Mouse (Mus musculus) layer of hippocampus, postnatal 14 days (tissue): Measurements from ENCODE around the gene Chka. TPM values are rescaled to one million over a fixed set of nuclear protein-coding genes. Genes with fewer than 3 reads are reported as not detected.

Source experiments
- DNase-seq, 2 experiments: peaks; one replicate each; pipeline ENCODE4 v3.0.0; 2021 to 2022; ENCODE audit warnings: low spot score in 2 of 2, mixed read lengths in 1 of 2
- total RNA-seq, 2 experiments: library from RNA; stranded (reverse); gene quantifications; 2 replicates each; pipeline ENCODE4 v1.2.3; 2021

Gene Chka
- total RNA-seq, 2 experiments from 2014 or later: 98.8 to 100 TPM

DNA sequence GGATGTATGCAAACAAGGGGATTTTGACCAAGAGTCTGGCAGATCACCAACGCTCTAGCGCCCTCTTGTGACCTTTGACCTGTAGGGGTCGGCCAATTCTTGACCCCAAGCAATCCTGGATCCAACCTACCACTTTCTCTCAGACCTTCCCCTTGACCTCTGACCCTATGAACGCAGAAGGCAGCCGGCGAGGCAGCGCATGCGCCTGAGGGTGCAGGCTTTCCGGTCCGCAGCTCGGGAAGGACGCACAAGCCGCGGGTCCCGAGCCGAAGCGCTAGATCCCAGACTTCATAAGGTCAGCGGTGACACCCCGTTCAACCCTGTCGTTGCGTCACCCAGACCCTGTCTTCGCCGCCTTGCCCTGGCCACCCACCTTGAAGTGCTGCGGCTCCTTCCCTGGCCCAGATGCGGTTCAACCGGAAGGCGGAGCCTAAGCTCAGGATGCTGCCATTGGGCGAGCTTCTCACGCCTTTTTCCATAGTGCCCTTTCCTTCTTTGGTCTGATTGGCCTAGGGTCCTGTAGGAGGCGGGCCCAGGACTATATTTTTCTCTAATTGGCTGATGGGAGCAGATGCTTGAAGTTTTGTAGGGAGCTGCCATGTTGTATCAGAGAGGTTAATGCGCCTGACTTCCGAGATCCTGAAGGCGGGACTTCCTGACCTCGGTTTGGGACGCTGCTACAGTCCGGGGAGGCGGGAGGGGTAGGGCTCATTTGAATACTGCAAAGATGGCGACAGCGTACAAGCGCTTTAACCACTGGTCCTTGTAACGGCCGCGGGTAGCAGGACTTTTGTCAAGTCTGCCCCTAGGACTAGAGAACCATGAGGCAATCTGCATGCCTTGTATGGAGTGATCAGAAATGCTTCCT lies 61.0 kb downstream of the Chka start, which contains the start of gene Ndufs8:
Ndufs8 (minus strand) TSS at position 438 of the 868 bp plus-strand sequence.
- peak; percentile 92 to 98 for DNase-seq

DNA sequence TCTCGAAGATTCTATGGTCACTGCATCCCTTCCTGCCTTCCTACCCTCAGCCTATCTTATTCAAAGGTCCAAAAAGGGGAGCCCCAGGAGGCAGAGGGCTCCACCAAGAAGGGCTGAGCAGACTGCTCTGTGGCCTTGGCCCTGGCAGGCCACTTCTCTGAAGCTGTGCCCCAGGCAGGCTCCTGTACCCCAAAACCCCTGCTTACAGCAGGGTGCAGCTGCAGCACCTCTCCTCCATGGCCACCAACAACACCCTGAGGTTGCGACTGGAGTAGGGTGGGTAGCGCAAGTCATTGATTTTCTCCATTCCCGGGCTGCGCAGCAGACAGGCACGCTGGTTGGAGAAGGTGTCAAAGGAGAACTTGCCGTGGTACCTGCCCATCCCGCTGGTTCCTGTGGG lies 62.1 kb downstream of the Chka start:
- DNase-seq: no peak

DNA sequence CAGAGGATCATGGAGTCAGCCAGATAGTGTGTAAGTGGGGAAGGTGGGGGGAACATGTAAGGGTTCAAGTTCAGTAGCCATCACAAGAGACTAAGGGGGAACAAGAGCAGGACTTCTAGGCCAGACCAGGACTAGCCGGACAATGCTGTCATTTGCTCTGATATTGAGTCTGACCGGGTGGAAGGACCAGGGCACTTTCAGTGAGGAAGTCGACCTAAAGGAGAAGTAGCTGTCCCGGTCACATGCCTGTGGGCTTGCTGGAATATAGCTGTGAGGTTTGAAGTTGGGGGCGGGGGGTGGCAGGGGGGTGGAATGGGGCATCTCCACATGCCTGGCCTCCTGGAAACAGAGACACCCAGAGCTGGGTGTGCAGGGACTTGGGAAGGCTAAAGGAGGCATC lies 63.0 kb downstream of the Chka start:
- DNase-seq: no peak

- DNase-seq: no peak
Observed at GRCm38 (mm10) chr19:3916727-3917126, 65.2 kb downstream of the Chka start.

GRCm38 (mm10) chr19:3919928-3920327 lies 68.4 kb downstream of the Chka start:
- DNase-seq: no peak

GRCm38 (mm10) chr19:3922661-3923371 lies 71.2 kb downstream of the Chka start:
- no peak for DNase-seq

DNA sequence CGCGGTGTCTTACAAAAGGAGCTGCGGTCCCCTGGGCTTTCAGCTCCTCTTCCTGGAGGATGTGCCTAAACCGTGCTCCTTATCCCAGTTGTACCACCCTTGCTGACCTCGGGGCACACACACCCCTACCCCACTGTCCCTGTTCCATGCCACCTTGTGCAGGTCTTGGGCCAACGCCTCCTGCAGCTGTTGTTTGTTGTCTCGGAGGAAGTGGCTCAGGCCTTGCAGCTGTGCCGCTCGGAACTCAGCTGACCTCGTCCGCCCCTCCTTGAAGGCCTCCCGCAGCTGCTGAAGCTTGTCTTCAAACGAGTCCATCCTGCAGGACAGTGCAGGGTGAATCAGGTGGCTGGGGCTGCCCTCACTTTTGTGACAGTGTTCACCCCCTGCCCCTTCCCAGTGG lies 72.0 kb downstream of the Chka start:
- DNase-seq: no peak

DNA sequence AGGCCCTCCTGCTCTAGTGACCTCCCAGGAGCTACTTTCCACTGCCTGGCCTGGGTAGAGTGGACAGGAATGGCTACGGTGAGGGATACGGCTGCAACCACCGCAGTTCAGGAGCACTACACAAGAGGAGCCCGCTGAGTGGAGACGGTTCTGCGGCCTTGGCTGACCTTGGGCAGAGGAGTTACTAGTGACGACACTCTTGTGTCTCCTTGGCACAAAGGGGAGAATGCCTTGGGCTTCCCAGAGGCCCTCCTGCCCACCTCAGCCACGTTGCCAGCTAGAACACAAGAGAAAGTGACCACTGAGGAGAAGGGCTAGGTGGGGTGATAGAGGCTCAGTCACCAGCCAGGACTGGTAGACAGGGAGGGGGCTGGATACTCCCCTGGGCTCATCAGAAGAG lies 72.6 kb downstream of the Chka start:
- no peak for DNase-seq

- DNase-seq: no peak
Observed at GRCm38 (mm10) chr19:3924868-3925267, 73.3 kb downstream of the Chka start.

GRCm38 (mm10) chr19:3925859-3926258 lies 74.3 kb downstream of the Chka start:
- no peak for DNase-seq

GRCm38 (mm10) chr19:3926279-3926678 lies 74.7 kb downstream of the Chka start:
- DNase-seq: no peak

- DNase-seq: no peak
Observed at GRCm38 (mm10) chr19:3926685-3927084, 75.1 kb downstream of the Chka start.

DNA sequence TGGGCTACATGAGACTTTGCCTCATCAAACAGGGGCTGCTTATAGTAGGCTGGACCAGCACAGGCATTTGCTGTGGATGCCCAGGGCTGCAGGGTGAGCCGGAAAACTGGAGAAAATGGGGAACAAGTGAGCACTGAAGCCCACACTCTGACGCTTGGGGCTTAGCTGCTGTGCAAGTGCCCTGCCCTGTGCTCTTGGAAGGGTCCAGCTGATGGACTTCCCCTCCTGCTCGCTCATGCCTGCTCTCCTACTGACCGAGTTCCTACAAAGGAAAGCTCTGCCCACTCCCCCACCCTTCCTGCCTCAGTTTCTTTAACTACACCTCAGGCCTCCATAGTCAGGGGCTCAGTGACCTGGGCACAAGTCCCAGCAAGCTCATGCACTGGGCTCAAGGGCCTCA lies 76.4 kb downstream of the Chka start:
- no peak for DNase-seq

- no peak for DNase-seq
Observed at GRCm38 (mm10) chr19:3928779-3929178, 77.2 kb downstream of the Chka start.

GRCm38 (mm10) chr19:3929211-3929941 lies 77.8 kb downstream of the Chka start, which contains the start of gene Aldh3b1:
TSS of gene Aldh3b1 (minus strand) at chr19:3929808.
- DNase-seq: peak; percentile 58 to 60

DNA sequence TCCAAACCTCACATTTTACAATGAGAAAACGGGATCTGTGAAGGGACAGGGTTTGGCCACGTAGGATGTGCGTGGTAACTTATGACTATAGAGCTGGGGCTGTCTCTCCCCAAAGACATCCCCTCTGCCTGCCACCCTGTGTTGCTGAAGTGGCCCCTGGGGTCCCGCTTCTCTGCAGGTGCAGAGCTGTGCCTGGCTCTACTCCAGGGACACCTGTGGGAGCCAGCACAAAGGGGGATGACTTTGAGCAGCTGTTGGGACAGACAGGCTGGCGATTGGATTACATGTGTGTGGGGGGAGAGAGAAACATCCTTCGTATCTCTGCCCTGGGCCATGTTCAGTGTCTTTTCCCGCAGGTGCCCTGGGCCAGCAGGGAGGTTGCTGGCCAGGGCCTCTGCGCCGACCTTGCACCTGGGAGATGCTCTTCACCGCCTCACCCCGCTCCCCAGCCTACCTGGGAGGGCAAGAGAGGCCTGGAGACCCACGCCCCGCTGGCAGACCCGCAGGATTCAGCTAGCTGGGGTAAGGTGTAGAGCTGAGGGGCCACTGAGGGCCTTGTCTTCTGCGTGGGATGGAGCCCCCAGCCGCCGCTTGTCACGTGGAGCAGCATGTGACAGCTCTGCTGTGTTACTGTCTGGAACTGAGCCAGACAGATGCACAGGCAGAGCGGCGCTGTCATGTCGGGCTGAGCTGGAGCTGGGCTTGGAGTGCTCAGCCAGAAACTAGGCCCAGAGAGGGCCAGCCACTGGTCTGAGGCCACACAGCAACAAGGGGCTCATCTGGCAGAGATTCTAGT lies 78.9 kb downstream of the Chka start:
- no peak for DNase-seq

GRCm38 (mm10) chr19:3931716-3932115 lies 80.1 kb downstream of the Chka start:
- no peak for DNase-seq

GRCm38 (mm10) chr19:3935032-3935895 lies 83.7 kb downstream of the Chka start, which contains the start of gene Unc93b1:
TSS of gene Unc93b1 (plus strand) at chr19:3935186.
- peak in 1 of 2 experiments; percentile 46 for DNase-seq
